Mouse (Mus musculus) ES-Bruce4 (cell line): ENCODE results near the gene Ppm1b.

Experiments used
- EP300 ChIP-seq: IDR thresholded peaks from 2 replicates; pipeline ENCODE4 v1.6.1; 2011; ENCODE audit warnings: low read depth, low read length; ENCODE audit not compliant: insufficient read depth
- POLR2A ChIP-seq: IDR thresholded peaks from one replicate; pipeline ENCODE4 v1.8.1; 2011; ENCODE audit warnings: low read length; ENCODE audit not compliant: insufficient read depth

- no peak for TF ChIP-seq EP300
- no peak for TF ChIP-seq POLR2A
Measured at GRCm38 (mm10) chr17:85045160-85045559, 88.6 kb downstream of the Ppm1b start.
